Mouse (Mus musculus) left cerebral cortex, postnatal 14 days (tissue): ENCODE data around the gene Rpl36al. TPM values are rescaled to one million over a fixed set of nuclear protein-coding genes. Genes with fewer than 3 reads are reported as not detected.
"Not testable (repeated sequence)": the region's sequence is repeated elsewhere in the genome, so short reads cannot be mapped to it uniquely, and the experiment has no call there.

Source experiments
- DNase-seq, 2 experiments: peaks; one replicate each; pipeline ENCODE4 v3.0.0; 2021 to 2022; ENCODE audit warnings: low spot score in 2 of 2, mixed read lengths in 1 of 2
- intact Hi-C: fragments of 180-260 bp; cut with DNase I; formaldehyde crosslinking; loops from one replicate; pipeline ENCODE4 v1.15.1; 2025
- microRNA-seq, 2 experiments: library from miRNA; unstranded; fragments of <30 nt; microRNA quantifications; one replicate each; pipeline ENCODE4 v1.2.0; 2022
- total RNA-seq, 2 experiments: library from RNA; stranded (reverse); gene quantifications; 2 replicates each; pipeline ENCODE4 v1.2.3; 2021

Gene Rpl36al
- total RNA-seq, 2 experiments from 2014 or later: 172 to 191 TPM

DNA sequence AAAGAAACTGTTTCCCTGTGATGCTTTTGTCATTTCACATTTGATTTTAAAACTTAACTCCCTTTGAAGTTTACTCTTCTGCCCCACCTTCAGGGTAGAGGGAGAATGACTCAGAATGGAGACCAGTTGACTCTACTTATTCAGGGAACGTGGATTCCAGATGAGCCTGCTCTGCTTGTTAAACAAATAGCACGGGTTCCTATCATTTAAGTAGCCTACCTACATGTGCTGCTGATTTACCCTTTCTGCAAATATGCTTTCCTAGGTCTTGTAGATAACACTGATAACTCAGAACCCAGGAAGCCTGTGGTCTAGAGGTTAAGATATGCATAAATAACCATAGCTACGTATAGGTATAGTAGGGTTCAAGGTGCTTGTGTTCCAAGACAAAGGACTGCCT is 19.0 kb downstream of the Rpl36al start:
- DNase-seq: no peak
- intact Hi-C loops: no loop called here

DNA sequence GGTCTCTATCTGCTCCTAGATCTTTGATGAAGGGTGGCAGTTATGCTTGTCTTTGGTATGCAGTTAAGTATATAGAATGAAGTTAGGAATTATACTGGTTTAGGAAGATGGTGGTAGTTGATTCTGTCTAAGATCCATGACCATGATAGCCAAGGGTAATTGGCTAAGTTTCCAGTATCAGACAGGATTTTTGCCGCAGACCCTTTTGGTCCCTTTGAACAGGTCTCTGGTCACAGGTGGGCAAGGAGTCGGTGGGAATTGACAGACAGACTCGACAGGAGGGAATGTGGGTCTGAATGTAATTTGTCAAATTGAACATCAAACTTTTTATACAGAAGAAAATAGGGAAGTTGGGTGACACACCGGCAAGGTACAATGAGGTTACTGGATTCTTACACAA is 20.3 kb downstream of the Rpl36al start:
- intact Hi-C loops, DNase-seq: not testable (repeated sequence)

DNA sequence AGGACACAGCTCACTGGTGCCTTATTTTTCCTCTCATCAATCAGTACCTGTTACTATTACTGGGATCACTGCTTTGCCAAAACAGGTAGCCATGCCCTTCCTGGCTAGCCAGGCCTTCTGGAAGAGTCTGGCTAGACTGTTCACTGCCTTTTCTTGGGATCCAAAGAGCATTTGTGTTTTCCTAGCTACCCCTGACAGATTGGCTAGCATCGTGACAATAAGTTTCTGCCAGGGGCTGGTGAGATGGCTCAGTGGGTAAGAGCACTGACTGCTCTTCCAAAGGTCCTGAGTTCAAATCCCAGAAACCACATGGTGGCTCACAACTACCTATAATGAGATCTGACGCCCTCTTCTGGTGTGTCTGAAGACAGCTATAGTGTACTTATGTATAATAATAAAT is 23.2 kb downstream of the Rpl36al start:
- intact Hi-C loops, DNase-seq: not testable (repeated sequence)

DNA sequence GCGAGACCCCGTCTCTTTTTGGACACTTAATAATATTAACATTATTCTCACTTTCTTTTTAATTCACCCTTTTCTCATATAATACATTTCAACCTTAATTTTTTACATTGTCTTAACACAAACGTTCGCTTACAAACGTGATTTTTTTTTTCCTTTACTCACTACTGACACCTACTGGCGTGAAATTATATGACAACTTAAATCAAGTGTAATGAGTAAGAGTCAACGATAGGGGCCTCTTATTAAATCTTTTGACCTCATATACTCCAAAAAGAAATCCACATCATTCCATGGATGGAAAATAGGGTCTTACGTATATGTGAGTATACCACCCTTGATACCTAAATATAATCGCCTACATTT is 24.3 kb downstream of the Rpl36al start:
- peak; percentile 21 to 75 for DNase-seq
- intact Hi-C loops: no loop called here

DNA sequence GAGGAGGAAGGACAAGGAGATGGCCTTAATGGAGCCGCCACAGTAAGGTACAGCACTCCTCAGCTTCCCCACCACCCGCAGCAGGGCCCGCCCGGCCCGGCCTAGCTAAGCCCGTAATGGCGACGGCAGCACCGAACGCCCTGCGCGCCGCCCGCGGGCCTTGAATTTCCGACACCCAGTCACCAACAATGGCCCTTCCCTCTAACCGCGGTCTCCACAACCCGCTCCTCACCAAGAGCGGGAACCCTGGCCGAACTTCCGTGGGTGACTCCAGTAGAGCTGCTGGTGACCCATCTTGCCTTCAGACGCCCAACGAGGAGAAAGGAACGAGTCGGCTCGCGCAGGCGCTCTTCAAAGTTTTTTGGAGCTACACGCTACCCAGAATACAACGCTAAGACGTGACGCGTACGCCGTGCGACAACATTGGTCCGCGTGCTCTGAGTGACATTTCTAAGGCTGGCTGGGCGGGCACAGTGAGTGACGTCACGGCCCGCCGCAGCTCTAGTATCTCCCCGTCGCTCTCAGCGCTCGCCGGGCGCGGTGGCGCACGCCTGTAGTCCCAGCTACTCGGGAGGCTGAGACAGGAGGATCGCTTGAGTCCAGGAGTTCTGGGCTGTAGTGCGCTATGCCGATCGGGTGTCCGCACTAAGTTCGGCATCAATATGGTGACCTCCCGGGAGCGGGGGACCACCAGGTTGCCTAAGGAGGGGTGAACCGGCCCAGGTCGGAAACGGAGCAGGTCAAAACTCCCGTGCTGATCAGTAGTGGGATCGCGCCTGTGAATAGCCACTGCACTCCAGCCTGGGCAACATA is 24.9 kb downstream of the Rpl36al start, which contains the start of gene Rps29:
Rps29 (minus strand) TSS at position 422 of the 813 bp plus-strand sequence.
- DNase-seq: peak; percentile 99
- intact Hi-C loops: not testable (repeated sequence)

DNA sequence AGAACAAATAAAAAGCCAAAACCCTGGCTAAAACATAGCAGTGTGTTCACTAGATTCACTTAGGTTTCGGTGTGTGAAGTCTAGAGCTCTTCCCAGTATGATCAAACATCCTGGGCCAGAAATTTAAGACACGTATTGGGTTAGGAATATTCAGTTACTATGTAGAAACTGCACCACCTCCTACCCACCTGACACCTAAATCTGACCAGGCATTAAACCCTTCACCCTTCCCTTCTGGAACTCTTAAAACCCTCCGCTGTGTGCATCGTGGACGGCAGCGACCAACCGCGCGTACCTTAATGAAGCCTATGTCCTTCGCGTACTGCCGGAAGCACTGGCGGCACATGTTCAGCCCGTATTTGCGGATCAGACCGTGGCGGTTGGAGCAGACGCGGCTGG is 25.5 kb downstream of the Rpl36al start:
- no peak for DNase-seq
- intact Hi-C loops: no loop called here

DNA sequence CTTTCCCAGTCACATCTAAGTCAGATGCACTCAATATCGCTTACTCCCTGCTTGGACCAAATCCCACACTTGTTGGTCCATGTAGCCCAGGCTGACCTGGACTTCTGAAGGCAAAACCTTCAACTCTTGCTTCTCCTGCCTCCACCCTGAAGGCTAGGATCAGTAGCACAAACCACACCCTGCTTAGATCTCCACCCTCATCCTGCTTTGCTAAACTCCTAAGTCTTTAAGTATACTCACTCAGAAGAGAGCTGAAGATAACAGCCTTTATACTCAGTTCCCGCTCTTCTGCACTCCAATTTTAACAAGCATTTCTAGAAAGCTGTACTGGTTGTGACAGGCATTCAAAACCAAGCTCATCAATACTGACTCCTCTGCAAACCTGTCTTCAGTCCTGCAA is 26.8 kb downstream of the Rpl36al start:
- DNase-seq: no peak
- intact Hi-C loops: no loop called here

DNA sequence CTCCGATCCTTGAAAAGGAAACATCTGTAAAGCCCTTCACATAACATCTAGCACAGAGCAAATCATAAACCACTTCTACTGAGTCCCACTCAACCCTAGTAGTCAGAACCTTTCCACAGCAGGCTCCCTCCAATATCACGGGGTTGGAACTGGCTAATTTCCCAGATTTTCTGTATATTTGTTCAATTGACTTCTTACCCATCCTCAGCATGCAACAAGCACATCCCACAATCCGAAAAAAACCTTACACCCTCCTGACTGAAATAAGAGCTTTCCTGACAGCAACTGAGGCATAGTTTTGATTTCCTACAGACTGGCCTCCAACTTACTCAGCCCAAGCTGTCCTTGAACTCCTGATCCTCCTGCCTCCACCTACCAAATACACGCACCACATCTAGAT is 27.4 kb downstream of the Rpl36al start:
- DNase-seq: no peak
- intact Hi-C loops: no loop called here

DNA sequence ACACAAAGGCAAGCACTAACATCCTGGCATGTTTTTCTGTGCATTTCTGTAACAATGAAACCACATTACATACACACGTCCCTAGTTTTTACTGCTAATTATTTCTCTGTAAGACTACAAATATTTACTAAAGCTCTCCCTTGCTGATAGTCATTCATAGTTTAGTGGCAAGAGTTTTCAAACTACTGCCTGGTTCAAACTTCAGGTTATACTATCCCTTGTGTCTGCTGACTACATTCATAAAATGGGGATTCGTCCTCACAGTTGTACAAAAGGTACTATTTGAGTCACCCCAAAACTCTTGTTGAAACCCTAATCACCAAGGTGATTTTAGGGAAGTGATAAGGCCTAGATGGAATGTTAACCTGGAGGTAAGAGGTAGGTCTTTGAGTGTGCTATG is 28.0 kb downstream of the Rpl36al start:
- DNase-seq: no peak
- intact Hi-C loops: no loop called here

DNA sequence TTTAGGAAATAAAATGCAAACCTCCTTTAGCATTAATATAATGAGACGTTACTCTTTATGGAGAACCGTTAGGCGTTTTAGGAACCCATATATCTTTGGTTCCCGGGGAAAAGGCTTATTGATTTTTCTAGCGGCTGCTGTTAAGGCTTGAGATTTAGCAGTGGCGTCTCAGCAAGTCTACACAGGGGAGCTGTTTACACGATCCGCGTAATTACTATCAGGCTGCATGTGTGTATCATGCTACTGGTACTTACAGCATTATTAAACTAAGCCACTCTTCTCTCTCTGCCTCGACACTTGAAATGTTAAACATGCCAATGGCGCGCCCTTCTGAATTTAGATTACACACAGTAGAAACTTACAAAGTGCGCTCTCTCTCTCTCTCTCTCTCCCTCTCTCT is 33.8 kb downstream of the Rpl36al start:
- intact Hi-C loops: no loop called here
- no peak for DNase-seq

DNA sequence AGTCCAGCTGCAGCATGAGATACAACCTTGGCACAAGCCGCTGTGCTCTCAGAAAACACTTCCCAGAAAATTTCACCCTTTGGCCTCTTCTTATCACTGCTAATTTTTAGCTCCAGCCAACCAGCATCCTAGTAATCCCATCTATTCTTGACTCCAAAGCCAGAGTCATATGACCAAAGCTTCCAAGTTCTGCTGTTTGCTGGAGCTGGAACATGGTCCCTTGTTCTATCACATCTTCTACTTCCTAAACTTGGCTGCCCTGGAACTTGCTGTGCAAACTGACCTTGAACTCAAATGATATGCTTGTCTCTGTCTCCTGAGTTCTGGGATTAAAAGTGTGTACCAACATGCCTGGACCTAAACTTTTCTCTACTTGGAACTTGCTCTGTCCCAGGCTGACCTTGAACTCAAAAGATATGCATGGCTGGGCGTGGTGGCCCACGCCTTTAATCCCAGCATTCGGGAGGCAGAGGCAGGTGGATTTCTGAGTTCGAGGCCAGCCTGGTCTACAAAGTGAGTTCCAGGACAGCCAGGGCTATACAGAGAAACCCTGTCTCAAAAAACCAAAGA is 36.6 kb downstream of the Rpl36al start:
- intact Hi-C loops: no loop called here

DNA sequence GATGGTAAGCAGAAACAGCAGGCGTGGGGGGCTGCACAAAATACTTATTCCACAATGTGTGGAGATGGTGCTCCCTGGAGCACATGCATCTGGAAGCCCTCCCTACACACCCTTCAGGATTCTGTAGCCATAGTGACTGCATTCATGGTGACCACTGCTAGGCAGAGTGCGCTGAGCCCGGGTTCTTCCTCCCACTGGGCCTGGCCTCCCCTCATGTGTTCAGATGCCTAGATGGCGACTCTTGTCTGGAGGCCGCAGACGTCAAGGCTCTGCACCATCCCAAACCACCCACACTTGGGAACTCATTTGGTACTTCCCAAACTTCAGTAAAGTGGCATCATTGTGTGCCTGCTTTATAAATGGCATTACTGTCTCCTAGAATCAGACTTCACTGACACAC is 40.4 kb downstream of the Rpl36al start:
- intact Hi-C loops: no loop called here
- DNase-seq: no peak

More for the DNA sequence above, 36.6 kb downstream of the Rpl36al start:
- no peak for DNase-seq

DNA sequence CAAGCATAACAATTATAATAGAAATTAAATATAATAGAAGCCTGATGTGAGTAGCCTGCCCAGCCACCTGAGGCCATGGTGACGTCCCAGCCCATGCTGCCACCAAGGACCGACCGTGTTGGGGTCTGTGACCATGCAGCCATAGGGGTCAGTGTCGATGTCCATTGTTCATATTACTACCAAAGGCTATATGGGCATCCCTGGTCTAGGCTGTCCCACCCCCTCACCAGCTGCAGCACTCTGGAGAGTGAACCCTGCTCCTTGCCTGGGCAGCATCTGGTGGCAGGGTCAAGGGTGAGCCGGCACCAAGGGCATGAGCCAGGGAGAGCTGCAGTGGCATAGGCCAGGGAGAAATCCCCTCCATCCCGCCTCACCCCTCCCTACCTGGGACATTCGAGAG is 44.0 kb downstream of the Rpl36al start:
- intact Hi-C loops: no loop called here
- DNase-seq: no peak

DNA sequence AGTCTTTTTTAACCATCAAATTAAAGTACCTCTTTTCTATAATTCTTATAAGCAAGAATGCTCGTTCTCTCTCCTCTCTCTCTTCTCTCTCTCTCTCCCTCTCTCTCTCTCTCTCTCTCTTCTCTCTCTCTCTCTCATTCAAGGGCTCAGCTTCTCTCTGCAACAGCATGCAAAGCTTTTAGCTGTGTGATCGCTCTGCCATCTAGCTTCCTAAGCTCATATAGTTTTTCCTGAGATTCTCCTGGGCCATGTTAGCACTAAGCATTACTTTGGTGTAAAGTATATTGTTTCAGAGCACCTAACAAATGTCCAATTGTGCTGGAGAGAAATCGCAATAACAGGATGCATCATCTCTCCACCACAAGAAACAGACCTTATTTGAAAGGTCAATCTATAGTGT is 44.7 kb downstream of the Rpl36al start:
- DNase-seq: no peak
- intact Hi-C loops: no loop called here

Small RNA genes lying within 50 kb of the gene (microRNA-seq; reads per million reads assigned to microRNA genes)
- gene Gm47287: 0 reads per million in 2 experiments
- 1.3 to 4.0 reads per million in 2 experiments for gene Gm47295

Other genes with a start within 250 kb of the Rpl36al start
- 1,000 to 10,000 TPM in 1 of 2 experiments, 100 to 1,000 TPM in 1; 970 to 1,045 TPM for gene Rps29, start 24.9 kb downstream of the Rpl36al start, total RNA-seq
- under 1 TPM in 1 of 2 experiments, not detected in 1; 0.44 TPM for gene Lrr1, start 15.3 kb downstream of the Rpl36al start, total RNA-seq
- 10 to 100 TPM; 30.7 to 34.9 TPM for gene Mgat2, start 74 bp upstream of the Rpl36al start, total RNA-seq
- gene Gm49383, start 13.0 kb upstream of the Rpl36al start, total RNA-seq: 1 to 10 TPM; 4.9 to 5.6 TPM
- gene Dnaaf2, start 14.3 kb upstream of the Rpl36al start, total RNA-seq: 1 to 10 TPM; 1.8 to 2.0 TPM
- 1 to 10 TPM; 2.4 to 3.2 TPM for gene Gm49384, start 20.2 kb upstream of the Rpl36al start, total RNA-seq
- under 1 TPM; 0.75 to 0.76 TPM for gene Pole2, start 44.1 kb upstream of the Rpl36al start, total RNA-seq
- gene Klhdc1, start 57.1 kb upstream of the Rpl36al start, total RNA-seq: 10 to 100 TPM; 17.4 to 21.1 TPM
- gene Klhdc2, start 112.6 kb upstream of the Rpl36al start, total RNA-seq: 100 to 1,000 TPM; 132 to 136 TPM
- 10 to 100 TPM; 37.9 to 39.9 TPM for gene Nemf, start 173.1 kb upstream of the Rpl36al start, total RNA-seq
- 10 to 100 TPM; 55.5 to 57.9 TPM for gene Arf6, start 188.1 kb upstream of the Rpl36al start, total RNA-seq
- gene Gm9887, start 188.4 kb upstream of the Rpl36al start, total RNA-seq: 1 to 10 TPM; 1.0 to 2.7 TPM